Mouse (Mus musculus) brain, embryonic 14.5 days (tissue): ENCODE measurements around the gene Gpr84.

Source experiments
- CTCF ChIP-seq: fragments of 200-500 bp; IDR thresholded peaks from 2 replicates; pipeline ENCODE4 v1.5.1; 2012; ENCODE audit warnings: inconsistent platforms, mild to moderate bottlenecking, moderate library complexity, borderline replicate concordance; ENCODE audit not compliant: insufficient read depth, insufficient read length; ENCODE audit errors: extremely low read depth
- POLR2A ChIP-seq: fragments of 200-500 bp; IDR thresholded peaks from 2 replicates; pipeline ENCODE4 v1.6.1; 2012; ENCODE audit warnings: mild to moderate bottlenecking, inconsistent platforms, borderline replicate concordance; ENCODE audit not compliant: poor library complexity, insufficient read depth, insufficient read length, severe bottlenecking; ENCODE audit errors: extremely low read depth

DNA sequence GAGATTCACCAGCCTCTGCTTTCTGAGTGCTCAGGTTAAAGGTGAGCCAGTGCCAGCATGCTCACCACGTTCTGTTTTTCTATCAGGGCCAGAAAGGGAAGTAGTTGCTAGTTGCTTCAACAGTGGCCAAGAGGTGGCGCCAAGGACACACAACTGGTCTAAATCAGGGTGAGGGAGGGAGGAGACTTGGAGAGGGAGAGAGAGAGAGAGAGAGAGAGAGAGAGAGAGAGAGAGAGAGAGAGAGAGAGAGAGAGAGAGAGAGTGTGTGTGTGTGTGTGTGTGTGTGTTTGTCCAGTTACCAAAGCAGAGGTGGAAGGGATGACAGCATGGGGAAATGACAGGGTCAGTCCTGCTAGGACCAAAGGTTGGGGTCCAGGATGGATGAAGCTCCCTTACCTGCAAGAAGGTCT is 36.9 kb upstream of the Gpr84 start:
- no peak for TF ChIP-seq POLR2A
- peak; percentile 62; the same call in 1 of the 2 replicates for TF ChIP-seq CTCF
